Mouse (Mus musculus) heart, embryonic 12.5 days (tissue): Measurements from ENCODE around the gene Rragc. TPM values are rescaled to one million over a fixed set of nuclear protein-coding genes. Genes with fewer than 3 reads are reported as not detected.

Experiments
- ATAC-seq: fragments of 200-750 bp; cut with Nextera tagmentation; 2 replicates; pipeline ENCODE4 v1.8.0; 2017; ENCODE audit warnings: moderate TSS enrichment, moderate library complexity; ENCODE audit not compliant: insufficient number of reproducible peaks, low FRiP score
- H3K27ac ChIP-seq: fragments of 300-500 bp; sonication (generic); 2 replicates; pipeline ENCODE4 v1.5.1; 2016; ENCODE audit warnings: mild to moderate bottlenecking, moderate library complexity; ENCODE audit not compliant: poor library complexity, severe bottlenecking
- H3K27me3 ChIP-seq: fragments of 300-500 bp; sonication (generic); replicated peaks from 2 replicates; pipeline ENCODE4 v1.6.1; 2016; ENCODE audit warnings: mild to moderate bottlenecking, moderate library complexity
- H3K36me3 ChIP-seq: fragments of 300-500 bp; sonication (generic); 2 replicates; pipeline ENCODE4 v1.6.1; 2016; ENCODE audit warnings: mild to moderate bottlenecking, moderate library complexity
- H3K4me1 ChIP-seq: fragments of 300-500 bp; sonication (generic); replicated peaks from 2 replicates; pipeline ENCODE4 v1.6.1; 2016; ENCODE audit warnings: mild to moderate bottlenecking
- H3K4me2 ChIP-seq: fragments of 300-500 bp; sonication (generic); 2 replicates; pipeline ENCODE4 v1.6.1; 2016; ENCODE audit warnings: mild to moderate bottlenecking, moderate library complexity
- H3K4me3 ChIP-seq: fragments of 300-500 bp; sonication (generic); 2 replicates; pipeline ENCODE4 v1.5.1; 2016; ENCODE audit warnings: mild to moderate bottlenecking
- H3K9ac ChIP-seq: fragments of 300-500 bp; sonication (generic); 2 replicates; pipeline ENCODE4 v1.6.1; 2016; ENCODE audit warnings: mild to moderate bottlenecking, moderate library complexity
- H3K9me3 ChIP-seq: fragments of 300-500 bp; sonication (generic); replicated peaks from 2 replicates; pipeline ENCODE4 v1.6.1; 2016; ENCODE audit warnings: mild to moderate bottlenecking, moderate library complexity
- WGBS: fragments of 180-500 bp; shearing (Covaris S2); methylation state at CpG from one replicate; pipeline ENCODE4 v1.1.7; 2016; 5-methylcytosine and 5-hydroxymethylcytosine counted together
- polyA plus RNA-seq: library from polyadenylated mRNA; unstranded; fragments of >200 nt; fragmentation: Nextera tagmentation; extraction: Ambion mirVana; gene quantifications from 2 replicates; pipeline ENCODE4 v1.2.1, GENCODE M21; 2016

The Rragc gene
- polyA plus RNA-seq, result 47.8 and 50.1 TPM in 2 replicates

DNA sequence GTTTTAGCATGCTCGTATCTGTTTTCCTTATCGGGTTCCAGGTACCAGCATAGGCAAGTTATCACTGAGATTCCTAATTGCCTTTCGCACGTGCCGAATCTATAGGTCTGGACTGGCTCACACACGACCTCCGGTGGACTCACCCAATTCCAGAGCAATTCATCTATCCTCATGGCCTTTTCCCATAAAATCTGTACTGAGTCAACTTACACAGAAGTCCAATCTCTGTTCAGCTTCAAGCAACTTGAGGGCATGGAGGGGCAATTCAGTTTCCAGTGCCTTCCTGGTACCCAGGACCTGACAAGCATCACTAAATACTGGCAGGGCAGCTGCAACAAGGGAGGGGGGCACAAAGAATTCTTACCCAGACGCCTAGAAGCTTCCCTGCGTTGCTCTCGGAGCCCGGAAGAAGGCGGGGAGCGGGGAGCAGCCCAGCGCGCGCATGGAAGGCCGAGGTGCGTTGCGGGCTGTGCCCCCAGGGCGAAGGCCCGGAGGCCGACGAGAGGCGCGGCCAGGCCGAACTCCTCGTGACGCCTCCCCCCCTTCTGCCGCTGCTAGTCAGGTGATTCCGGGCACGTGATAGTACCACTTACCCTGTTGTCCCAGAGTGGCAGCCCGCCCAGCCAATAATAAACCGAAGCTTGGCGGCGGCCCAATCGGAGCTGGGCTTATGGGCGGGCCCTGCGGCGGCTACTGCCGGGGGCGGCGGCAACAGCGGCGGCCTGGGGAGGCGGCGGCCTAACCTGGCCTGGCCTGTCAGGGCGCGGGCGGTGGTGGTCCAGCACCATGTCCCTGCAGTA lies at the start of gene Rragc:
Gene Rragc, plus strand, starts transcription at position 699 of the 800 bp plus-strand sequence.
- ATAC-seq, result peak; percentile 100
- peak within 1 kb of the TSS; percentile 84 for H3K4me2 ChIP-seq
- H3K4me1 ChIP-seq, result peaks cover 17% of the 10 kb centered on the region
- under 1% methylated on average over 49 of the region's 49 CpGs for WGBS
- no peaks in the 10 kb centered on the region for H3K9me3 ChIP-seq
- H3K36me3 ChIP-seq, result peaks cover 34% of the 10 kb centered on the region
- H3K4me3 ChIP-seq, result peak within 1 kb of the TSS; percentile 75
- H3K27ac ChIP-seq, result peak within 1 kb of the TSS; percentile 82
- peak within 1 kb of the TSS; percentile 92 for H3K9ac ChIP-seq
- no peaks in the 10 kb centered on the region for H3K27me3 ChIP-seq

DNA sequence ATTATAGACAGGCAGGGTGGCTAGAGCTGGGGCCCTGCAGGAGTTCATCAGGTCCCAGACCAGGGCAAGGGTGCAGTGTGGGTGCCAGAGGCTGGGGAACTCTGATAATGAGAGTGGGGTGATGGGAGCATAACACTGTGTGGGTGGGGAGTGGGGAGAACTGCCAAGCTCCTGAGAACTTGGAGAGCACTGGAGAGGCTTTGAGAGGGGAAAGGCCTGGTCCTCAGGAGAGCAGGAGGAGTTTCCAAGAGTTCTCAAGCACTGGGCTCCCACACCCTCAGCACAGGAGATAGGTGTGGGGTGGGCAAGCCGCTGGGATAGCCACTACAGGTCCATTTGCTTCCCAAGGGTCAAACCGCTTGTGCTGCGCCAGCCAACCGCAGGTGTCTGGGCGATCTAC lies 23.5 kb upstream of the Rragc start:
- Histone ChIP-seq H3K4me2 (no peak overlapping the region), H3K9me3 (no peaks in the 10 kb centered on the region), H3K36me3 (no peaks in the 10 kb centered on the region), H3K27ac (no peak overlapping the region), H3K27me3 (0 out of 2 replicates have a peak, but pooled peaks cover 3% of the 10 kb centered on the region), H3K4me3 (no peak overlapping the region), H3K4me1 (no peaks in the 10 kb centered on the region), H3K9ac (no peak overlapping the region)
- ATAC-seq, result no peak
- WGBS, result 80% methylated on average over 5 of the region's 5 CpGs

DNA sequence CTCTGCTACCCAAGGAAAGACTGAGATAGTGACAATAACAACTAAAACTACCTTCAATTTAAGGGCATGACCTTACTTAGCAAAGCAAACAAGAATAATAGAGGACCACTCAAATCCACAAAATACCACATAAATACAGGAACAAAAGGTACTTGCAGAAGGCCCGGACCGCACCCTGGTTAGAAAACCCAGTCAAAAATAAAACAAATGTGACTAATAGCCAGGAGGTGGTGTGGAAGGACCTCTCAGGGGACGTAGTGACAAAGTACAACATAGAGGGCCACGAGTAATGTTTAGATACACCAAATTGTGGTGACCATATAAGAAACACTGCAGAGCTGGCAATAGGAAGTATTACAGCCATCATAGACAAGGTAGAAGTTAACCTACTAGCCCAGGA lies 23.0 kb upstream of the Rragc start:
- H3K27ac ChIP-seq, result no peak overlapping the region
- no peak overlapping the region for H3K9ac ChIP-seq
- H3K4me3 ChIP-seq, result no peak overlapping the region
- 0 out of 2 replicates have a peak, but pooled peaks cover 3% of the 10 kb centered on the region for H3K27me3 ChIP-seq
- no peak for ATAC-seq
- H3K4me1 ChIP-seq, result no peaks in the 10 kb centered on the region
- WGBS, result 81% methylated on average over 4 of the region's 4 CpGs
- H3K4me2 ChIP-seq, result no peak overlapping the region
- no peaks in the 10 kb centered on the region for H3K36me3 ChIP-seq
- H3K9me3 ChIP-seq, result no peaks in the 10 kb centered on the region

DNA sequence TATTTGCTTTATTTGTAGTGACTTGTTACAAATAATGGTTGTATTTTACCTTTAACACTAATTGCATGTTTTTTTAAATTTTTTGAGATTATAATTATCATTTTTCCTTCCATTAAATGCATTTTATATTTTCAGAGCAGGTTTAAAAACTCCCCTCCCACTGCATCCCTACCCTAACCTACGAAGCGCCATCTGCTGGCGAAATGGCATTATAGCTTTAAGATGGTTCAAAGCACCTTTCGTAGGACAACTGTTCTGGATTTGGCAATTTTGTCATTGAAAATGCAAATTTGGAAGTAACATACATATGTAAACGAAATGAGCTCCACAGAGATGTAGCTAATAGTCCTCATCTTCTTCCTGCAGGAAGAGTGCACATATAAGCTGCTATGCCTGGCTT lies 18.6 kb upstream of the Rragc start:
- no peak for ATAC-seq
- 11% methylated on average over 5 of the region's 5 CpGs for WGBS
- Histone ChIP-seq H3K27ac (no peak overlapping the region), H3K4me1 (peaks cover under 1% of the 10 kb centered on the region; the same call in 1 of the 2 replicates), H3K4me3 (no peak overlapping the region), H3K9ac (no peak overlapping the region), H3K9me3 (no peaks in the 10 kb centered on the region), H3K4me2 (no peak overlapping the region), H3K27me3 (0 out of 2 replicates have a peak, but pooled peaks cover 3% of the 10 kb centered on the region), H3K36me3 (no peaks in the 10 kb centered on the region)

DNA sequence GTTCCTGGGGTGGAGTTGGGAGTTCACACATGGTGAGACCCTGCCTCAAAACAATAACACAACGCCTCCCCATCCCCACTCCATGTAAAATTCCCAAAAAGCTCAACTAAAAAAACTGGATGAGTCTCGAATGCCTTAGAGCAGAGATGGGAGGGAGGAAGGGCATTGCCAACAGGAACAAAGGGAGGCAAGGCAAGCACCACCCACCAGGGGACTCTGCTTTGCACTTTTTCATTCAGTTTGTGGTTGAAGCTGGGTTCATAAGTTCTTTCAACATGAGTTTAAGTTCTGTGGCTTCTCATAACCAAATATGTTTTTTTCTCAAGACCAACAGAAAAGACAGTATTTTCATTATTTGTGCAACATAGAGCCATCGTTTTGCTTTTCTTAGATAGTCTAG lies 13.8 kb upstream of the Rragc start:
- H3K36me3 ChIP-seq, result 0 out of 2 replicates have a peak, but pooled peaks cover under 1% of the 10 kb centered on the region
- no peak overlapping the region for H3K27ac ChIP-seq
- no peak for ATAC-seq
- no peak overlapping the region for H3K4me2 ChIP-seq
- H3K4me3 ChIP-seq, result no peak overlapping the region
- peaks cover 16% of the 10 kb centered on the region for H3K4me1 ChIP-seq
- no peaks in the 10 kb centered on the region for H3K27me3 ChIP-seq
- WGBS, result 76% methylated on average over 3 of the region's 3 CpGs
- no peak overlapping the region for H3K9ac ChIP-seq
- H3K9me3 ChIP-seq, result no peaks in the 10 kb centered on the region

DNA sequence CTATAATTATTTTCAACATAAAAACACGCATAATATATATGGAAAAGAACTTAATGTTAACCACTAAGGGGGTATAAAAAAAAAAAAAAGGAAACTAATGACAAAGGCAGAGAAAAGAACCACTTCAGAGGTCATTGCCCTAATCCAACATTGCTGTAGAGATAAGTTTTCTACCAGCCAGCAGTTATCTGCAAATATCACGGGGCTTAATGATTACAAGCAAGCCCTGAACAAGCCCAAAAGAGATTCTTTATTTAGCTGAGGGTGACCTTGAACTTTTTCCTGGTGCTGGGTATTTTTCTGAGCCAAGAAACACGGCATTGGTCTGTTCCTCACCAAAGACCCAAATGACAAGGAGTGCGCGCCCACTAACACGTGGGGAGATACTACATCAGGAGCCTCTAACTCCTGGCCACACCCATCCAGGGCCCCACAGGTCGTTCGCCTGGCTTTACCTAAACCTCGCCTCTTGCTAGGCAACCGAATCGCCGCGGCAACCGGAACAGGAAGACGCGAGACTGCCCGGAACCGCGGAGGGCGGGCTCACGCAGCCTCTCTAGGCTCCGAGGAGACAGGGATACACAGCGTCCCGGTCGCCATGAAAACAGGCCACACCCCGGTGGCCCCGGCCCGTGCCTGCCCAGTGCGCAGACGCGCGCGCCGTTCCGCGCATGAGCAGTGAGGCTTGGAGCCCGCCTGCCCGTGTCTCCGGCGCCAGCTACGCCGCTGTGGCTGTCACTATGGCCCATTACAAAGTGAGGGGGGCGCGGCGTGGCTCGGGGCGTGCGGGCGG lies 12.7 kb upstream of the Rragc start, which contains the start of gene Mycbp:
Gene Mycbp, plus strand, starts transcription at position 500 of the 793 bp plus-strand sequence.
- peak; percentile 100 for ATAC-seq
- Histone ChIP-seq H3K4me1 (peaks cover 16% of the 10 kb centered on the region), H3K9me3 (no peaks in the 10 kb centered on the region), H3K9ac (peak within 1 kb of the TSS; percentile 92), H3K27me3 (no peaks in the 10 kb centered on the region), H3K4me3 (peak within 1 kb of the TSS; percentile 83), H3K4me2 (peak within 1 kb of the TSS; percentile 86), H3K27ac (peak within 1 kb of the TSS; percentile 87), H3K36me3 (peaks cover 11% of the 10 kb centered on the region)
- WGBS, result 1% methylated on average over 49 of the region's 49 CpGs

DNA sequence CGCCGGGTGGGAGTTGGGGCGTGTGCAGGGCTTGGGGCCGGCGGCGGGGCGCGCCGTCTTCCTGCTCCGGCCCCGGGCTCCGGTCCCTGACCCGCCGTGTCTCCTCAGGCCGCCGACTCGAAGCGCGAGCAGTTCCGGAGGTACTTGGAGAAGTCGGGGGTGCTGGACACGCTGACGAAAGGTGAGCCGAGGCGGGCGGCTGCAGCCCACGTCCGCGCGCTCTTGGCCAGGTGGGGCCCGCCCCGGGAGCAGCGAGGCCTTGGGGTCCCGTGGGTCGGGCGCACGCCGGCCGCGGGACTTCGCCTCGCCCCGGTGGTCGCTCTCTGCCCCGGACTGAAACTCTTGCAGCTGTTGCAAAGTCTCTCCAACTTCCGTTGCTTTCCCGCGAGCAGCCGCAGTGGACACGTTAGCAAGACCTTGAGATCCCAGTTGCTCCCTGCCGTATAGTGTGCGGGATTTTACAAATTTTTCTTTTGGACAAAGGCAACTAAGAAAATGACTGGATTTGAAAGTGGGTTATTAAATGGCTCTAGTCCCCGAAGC lies 12.0 kb upstream of the Rragc start:
- ATAC-seq, result peak; percentile 46
- Histone ChIP-seq H3K9me3 (no peaks in the 10 kb centered on the region), H3K9ac (peak overlapping the region; percentile 92), H3K4me2 (peak overlapping the region; percentile 86), H3K27me3 (no peaks in the 10 kb centered on the region), H3K4me3 (peak overlapping the region; percentile 83), H3K36me3 (peaks cover 15% of the 10 kb centered on the region), H3K27ac (peak overlapping the region; percentile 87), H3K4me1 (peaks cover 16% of the 10 kb centered on the region)
- under 1% methylated on average over 53 of the region's 53 CpGs for WGBS

DNA sequence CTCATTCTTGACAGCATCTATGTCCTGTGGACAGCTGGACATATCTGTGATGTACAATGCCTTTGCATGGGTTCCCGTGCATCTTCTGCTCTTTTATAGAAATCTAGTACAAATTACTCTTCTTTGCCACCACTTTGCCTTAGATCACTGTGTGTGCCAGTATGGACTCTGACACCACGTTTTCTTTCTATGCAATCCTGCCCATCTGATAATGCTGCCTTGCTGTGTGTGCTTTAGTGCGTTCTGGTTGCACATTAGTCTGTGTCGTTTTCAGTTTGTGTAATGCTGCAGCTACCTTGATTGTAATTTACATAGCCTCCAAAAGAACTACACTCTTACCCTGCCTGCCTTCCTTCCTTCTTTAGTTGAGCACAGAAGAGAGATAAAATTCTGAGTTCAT lies 5.7 kb upstream of the Rragc start:
- Histone ChIP-seq H3K27me3 (no peaks in the 10 kb centered on the region), H3K27ac (no peak overlapping the region), H3K4me3 (no peak overlapping the region), H3K36me3 (peaks cover 41% of the 10 kb centered on the region), H3K9me3 (no peaks in the 10 kb centered on the region), H3K4me1 (peaks cover 12% of the 10 kb centered on the region), H3K4me2 (no peak overlapping the region), H3K9ac (no peak overlapping the region)
- WGBS, result 87% methylated on average over 4 of the region's 4 CpGs
- ATAC-seq, result no peak

DNA sequence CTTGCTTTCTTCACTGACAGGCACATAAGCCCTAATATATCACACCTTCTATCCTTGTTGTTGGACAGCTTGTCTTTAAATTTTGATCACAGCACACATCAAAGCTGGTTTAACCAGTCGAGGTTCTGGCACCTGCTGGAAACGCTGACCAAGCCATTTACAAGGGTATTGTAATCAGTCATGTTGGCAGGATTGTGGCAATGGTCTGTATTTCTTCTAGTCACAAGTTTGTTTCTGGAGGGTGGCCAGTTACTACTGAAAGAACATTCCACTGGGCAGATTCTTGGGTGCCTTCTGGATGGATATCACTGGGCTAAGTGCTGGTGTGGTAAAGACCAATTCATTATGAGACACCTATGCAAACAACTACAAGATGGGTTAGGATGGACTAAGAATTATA lies 4.8 kb upstream of the Rragc start:
- Histone ChIP-seq H3K27ac (no peak overlapping the region), H3K9me3 (no peaks in the 10 kb centered on the region), H3K9ac (no peak overlapping the region), H3K4me2 (no peak overlapping the region), H3K4me1 (peaks cover 7% of the 10 kb centered on the region), H3K36me3 (peaks cover 41% of the 10 kb centered on the region), H3K27me3 (no peaks in the 10 kb centered on the region), H3K4me3 (no peak overlapping the region)
- ATAC-seq, result no peak
- WGBS, result 59% methylated on average over 2 of the region's 2 CpGs

DNA sequence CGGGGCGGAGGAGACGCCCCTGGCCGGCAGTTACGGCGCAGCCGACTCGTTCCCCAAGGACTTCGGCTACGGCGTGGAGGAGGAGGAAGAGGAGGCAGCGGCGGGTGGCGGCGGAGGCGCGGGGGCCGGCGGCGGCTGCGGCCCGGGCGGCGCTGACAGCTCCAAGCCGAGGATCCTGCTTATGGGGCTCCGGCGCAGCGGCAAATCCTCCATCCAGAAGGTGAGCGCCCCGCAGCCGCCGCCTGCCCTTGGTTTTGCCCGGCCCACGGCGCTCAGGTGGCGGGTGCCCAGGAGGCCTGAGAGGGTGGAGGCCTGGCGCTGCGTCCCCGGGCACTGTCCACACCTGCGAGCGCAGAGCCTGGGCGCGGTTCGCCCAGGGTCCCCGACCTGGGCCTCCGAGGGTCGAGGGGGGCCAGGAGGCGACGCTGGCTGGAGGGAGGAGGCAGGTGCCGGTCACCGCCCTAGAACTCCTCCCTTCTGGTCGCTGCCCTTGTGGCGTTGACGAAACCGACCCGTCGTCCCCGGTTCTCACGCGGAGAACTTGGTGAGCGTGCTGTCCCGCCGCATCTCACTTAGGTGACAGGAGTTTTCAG lies 398 bp downstream of the Rragc start, which contains the start of gene 4930535I16Rik:
Gene 4930535I16Rik, minus strand, starts transcription at position 475 of the 593 bp plus-strand sequence.
- peak; percentile 55 for ATAC-seq
- H3K27ac ChIP-seq, result peak within 1 kb of the TSS; percentile 82
- no peaks in the 10 kb centered on the region for H3K27me3 ChIP-seq
- peak within 1 kb of the TSS; percentile 84 for H3K4me2 ChIP-seq
- peaks cover 17% of the 10 kb centered on the region for H3K4me1 ChIP-seq
- H3K4me3 ChIP-seq, result peak within 1 kb of the TSS; percentile 75
- under 1% methylated on average over 39 of the region's 63 CpGs for whole genome bisulfite sequencing
- H3K9me3 ChIP-seq, result no peaks in the 10 kb centered on the region
- H3K36me3 ChIP-seq, result peaks cover 33% of the 10 kb centered on the region
- H3K9ac ChIP-seq, result peak within 1 kb of the TSS; percentile 92
